Mouse (Mus musculus) liver, adult 2 months (tissue): Measurements from ENCODE around the gene Tmem106a. TPM values are rescaled to one million over a fixed set of nuclear protein-coding genes. Genes with fewer than 3 reads are reported as not detected.
A peak's percentile ranks its signal among the peaks of the same experiment; 100 is the strongest.
"Not testable (repeated sequence)": the region's sequence is repeated elsewhere in the genome, so short reads cannot be mapped to it uniquely, and the experiment has no call there.

ENCODE experiments used
- DNase-seq: peaks from one replicate; pipeline ENCODE4 v3.0.0-alpha.2; 2011; ENCODE audit warnings: low read depth, low spot score; ENCODE audit errors: extremely low read depth
- H3K27ac ChIP-seq: fragments of 200-500 bp; replicated peaks from 2 replicates; pipeline ENCODE4 v1.5.1; 2012; ENCODE audit warnings: low read depth, mild to moderate bottlenecking, control low read depth, inconsistent platforms, low read length; ENCODE audit not compliant: insufficient read depth
- H3K27me3 ChIP-seq: fragments of 200-500 bp; 2 replicates; pipeline ENCODE4 v1.6.1; 2012; ENCODE audit warnings: mild to moderate bottlenecking, moderate library complexity, low read length, inconsistent platforms; ENCODE audit not compliant: control insufficient read depth, insufficient read depth
- H3K36me3 ChIP-seq: fragments of 200-500 bp; 2 replicates; pipeline ENCODE4 v1.6.1; 2012; ENCODE audit warnings: low read length, inconsistent platforms; ENCODE audit not compliant: control insufficient read depth, insufficient read depth
- H3K4me1 ChIP-seq: fragments of 200-500 bp; 2 replicates; pipeline ENCODE4 v1.6.1; 2011; ENCODE audit warnings: low read length; ENCODE audit not compliant: control insufficient read depth, insufficient read depth
- H3K4me3 ChIP-seq: fragments of 200-500 bp; 2 replicates; pipeline ENCODE4 v1.5.1; 2011; ENCODE audit warnings: low read depth, mild to moderate bottlenecking, control low read depth, low read length, moderate library complexity; ENCODE audit not compliant: insufficient read depth
- H3K79me2 ChIP-seq: fragments of 200-500 bp; 2 replicates; pipeline ENCODE4 v1.6.1; 2012; ENCODE audit warnings: inconsistent platforms, mild to moderate bottlenecking, low read length, moderate library complexity; ENCODE audit not compliant: control insufficient read depth, insufficient read depth
- H3K9ac ChIP-seq: fragments of 200-500 bp; 2 replicates; pipeline ENCODE4 v1.6.1; 2012; ENCODE audit warnings: low read depth, mild to moderate bottlenecking, control low read depth, inconsistent platforms, low read length
- CTCF ChIP-seq: fragments of 200-500 bp; IDR thresholded peaks from 2 replicates; pipeline ENCODE4 v1.5.1; 2011; ENCODE audit warnings: low read depth, low read length, control low read depth
- POLR2A ChIP-seq: fragments of 200-500 bp; IDR thresholded peaks from 2 replicates; pipeline ENCODE4 v1.6.1; 2011; ENCODE audit warnings: low read length, control low read depth; ENCODE audit not compliant: insufficient read depth; ENCODE audit errors: extremely low read depth
- WGBS: fragments of 180-500 bp; shearing (Covaris S2); methylation state at CpG from one replicate; pipeline ENCODE4 v1.1.7; 2018; 5-methylcytosine and 5-hydroxymethylcytosine counted together
- polyA plus RNA-seq: library from polyadenylated mRNA; depleted of rRNA; stranded (reverse); fragments of >200 nt; gene quantifications from 2 replicates; pipeline ENCODE4 v1.2.3, GENCODE M21; 2012; rRNA removed
- total RNA-seq: library from RNA; depleted of rRNA; stranded (reverse); fragments of >200 nt; gene quantifications from 2 replicates; pipeline ENCODE4 v1.2.3, GENCODE M21; 2014; rRNA removed

Tmem106a gene
- total and polyA plus RNA-seq, 2 experiments: 6.4 to 23.1 TPM

- TF ChIP-seq CTCF: no peak
- TF ChIP-seq POLR2A: no peak
- peaks cover 4% of the 10 kb centered on the region; the same call in 1 of the 2 replicates for H3K4me1 ChIP-seq
- DNase-seq: no peak
- H3K9ac ChIP-seq: no peak overlapping the region
- no peaks in the 10 kb centered on the region for H3K79me2 ChIP-seq
- H3K4me3 ChIP-seq: no peak overlapping the region
- no peak overlapping the region for H3K27ac ChIP-seq
- WGBS: 97% methylated on average over 4 of the region's 4 CpGs
- peaks cover 3% of the 10 kb centered on the region; the same call in 1 of the 2 replicates for H3K36me3 ChIP-seq
- no peaks in the 10 kb centered on the region for H3K27me3 ChIP-seq
Observed at GRCm38 (mm10) chr11:101639761-101640160, 57.7 kb downstream of the Tmem106a start.

- Histone ChIP-seq H3K4me3 (peak overlapping the region; percentile 40; the same call in 1 of the 2 replicates), H3K9ac (peak overlapping the region; percentile 76), H3K27ac (peak overlapping the region; percentile 69)
- WGBS: 7% methylated on average over 53 of the region's 53 CpGs
- not testable (repeated sequence) for H3K27me3 ChIP-seq, H3K4me1 ChIP-seq, H3K79me2 ChIP-seq, H3K36me3 ChIP-seq
- DNase-seq: peak; percentile 65
- peak; percentile 53; the same call in 1 of the 2 replicates for TF ChIP-seq POLR2A
Observed at GRCm38 (mm10) chr11:101640857-101641709, 59.0 kb downstream of the Tmem106a start.

Other genes starting within 250 kb of the Tmem106a start
- gene G6pc, start 214.7 kb upstream of the Tmem106a start, total RNA-seq: 121 and 144 TPM in 2 replicates
- 115 and 146 TPM in 2 replicates for gene G6pc, start 214.7 kb upstream of the Tmem106a start, polyA plus RNA-seq
- 21.3 and 22.2 TPM in 2 replicates for gene Aarsd1, start 164.6 kb upstream of the Tmem106a start, total RNA-seq
- gene Aarsd1, start 164.6 kb upstream of the Tmem106a start, polyA plus RNA-seq: 18.6 and 19.8 TPM in 2 replicates
- 0.20 and 0.65 TPM in 2 replicates for gene Gm27029, start 157.4 kb upstream of the Tmem106a start, total RNA-seq
- gene Gm27029, start 157.4 kb upstream of the Tmem106a start, polyA plus RNA-seq: 0.10 and 0.37 TPM in 2 replicates
- 2.8 and 3.1 TPM in 2 replicates for gene Rundc1, start 157.2 kb upstream of the Tmem106a start, total RNA-seq
- gene Rundc1, start 157.2 kb upstream of the Tmem106a start, polyA plus RNA-seq: 8.6 and 8.9 TPM in 2 replicates
- 0.27 and 0.46 TPM in 2 replicates for gene Ptges3l, start 156.9 kb upstream of the Tmem106a start, total RNA-seq
- 0.93 and 1.1 TPM in 2 replicates for gene Ptges3l, start 156.9 kb upstream of the Tmem106a start, polyA plus RNA-seq
- gene Rpl27, start 139.9 kb upstream of the Tmem106a start, total RNA-seq: 236 and 259 TPM in 2 replicates
- gene Rpl27, start 139.9 kb upstream of the Tmem106a start, polyA plus RNA-seq: 193 and 230 TPM in 2 replicates
- gene Ifi35, start 133.8 kb upstream of the Tmem106a start, total RNA-seq: 24.6 and 37.1 TPM in 2 replicates
- gene Ifi35, start 133.8 kb upstream of the Tmem106a start, polyA plus RNA-seq: 33.8 and 43.6 TPM in 2 replicates
- 5.5 and 8.0 TPM in 2 replicates for gene Rnd2, start 117.2 kb upstream of the Tmem106a start, total RNA-seq
- gene Rnd2, start 117.2 kb upstream of the Tmem106a start, polyA plus RNA-seq: 18.9 and 22.3 TPM in 2 replicates
- gene Vat1, start 116.0 kb upstream of the Tmem106a start, total RNA-seq: 11.0 and 11.2 TPM in 2 replicates
- gene Vat1, start 116.0 kb upstream of the Tmem106a start, polyA plus RNA-seq: 30.4 and 33.4 TPM in 2 replicates
- 3.3 and 4.2 TPM in 2 replicates for gene Brca1, start 30.3 kb upstream of the Tmem106a start, total RNA-seq
- gene Brca1, start 30.3 kb upstream of the Tmem106a start, polyA plus RNA-seq: 0.18 and 0.22 TPM in 2 replicates
- gene Nbr1, start 30.1 kb upstream of the Tmem106a start, total RNA-seq: 211 and 222 TPM in 2 replicates
- 114 and 141 TPM in 2 replicates for gene Nbr1, start 30.1 kb upstream of the Tmem106a start, polyA plus RNA-seq
- gene Gm11634, start 17.0 kb downstream of the Tmem106a start, total RNA-seq: not detected in 2 replicates
- gene Gm11634, start 17.0 kb downstream of the Tmem106a start, polyA plus RNA-seq: not detected in 2 replicates
- gene Rdm1, start 45.0 kb downstream of the Tmem106a start, total RNA-seq: 10.3 and 12.9 TPM in 2 replicates
- gene Rdm1, start 45.0 kb downstream of the Tmem106a start, polyA plus RNA-seq: 12.1 and 12.4 TPM in 2 replicates
- gene Arl4d, start 83.3 kb downstream of the Tmem106a start, total RNA-seq: 55.4 and 87.9 TPM in 2 replicates
- 21.0 and 22.4 TPM in 2 replicates for gene Arl4d, start 83.3 kb downstream of the Tmem106a start, polyA plus RNA-seq
- 7.7 and 10.5 TPM in 2 replicates for gene Dhx8, start 150.7 kb downstream of the Tmem106a start, total RNA-seq
- 4.7 and 5.5 TPM in 2 replicates for gene Dhx8, start 150.7 kb downstream of the Tmem106a start, polyA plus RNA-seq
- 0.18 TPM in 1 of 2 replicates, not detected in the other for gene Etv4, start 203.1 kb downstream of the Tmem106a start, total RNA-seq
- 0.05 and 0.17 TPM in 2 replicates for gene Etv4, start 203.1 kb downstream of the Tmem106a start, polyA plus RNA-seq